Mouse (Mus musculus): ENCODE data around the gene Ube2q2.
"Not testable (repeated sequence)": the region's sequence is repeated elsewhere in the genome, so short reads cannot be mapped to it uniquely, and the experiment has no call there.

Gene Ube2q2

GRCm38 (mm10) chr9:55148854-55149498 lies at the start of gene Ube2q2:
TSS of gene Ube2q2 (plus strand) at chr9:55148854.
- DNase-seq (ENCODE audit: low read depth) = peak; percentile 83

GRCm38 (mm10) chr9:55101117-55101516 lies 47.5 kb upstream of the Ube2q2 start:
- no peak for DNase-seq (ENCODE audit: low read depth)

- DNase-seq (ENCODE audit: low read depth) = peak; percentile 60
These were observed 46.3 kb upstream of the Ube2q2 start for GRCm38 (mm10) chr9:55102186-55102835.

- no peak for DNase-seq (ENCODE audit: low read depth)
These were observed 45.6 kb upstream of the Ube2q2 start for GRCm38 (mm10) chr9:55102931-55103630.

GRCm38 (mm10) chr9:55110059-55110834 lies 38.4 kb upstream of the Ube2q2 start:
- peak; percentile 92 for DNase-seq (ENCODE audit: low read depth)

- DNase-seq (ENCODE audit: low read depth) = not testable (repeated sequence)
These were observed 37.8 kb upstream of the Ube2q2 start for GRCm38 (mm10) chr9:55110835-55111217.

- DNase-seq (ENCODE audit: low read depth) = no peak
These were observed 33.9 kb upstream of the Ube2q2 start for GRCm38 (mm10) chr9:55114752-55115151.

- no peak for DNase-seq (ENCODE audit: low read depth)
These were observed 31.2 kb upstream of the Ube2q2 start for GRCm38 (mm10) chr9:55117293-55118055.

GRCm38 (mm10) chr9:55122586-55122985 lies 26.1 kb upstream of the Ube2q2 start:
- no peak for DNase-seq (ENCODE audit: low read depth)

- DNase-seq (ENCODE audit: low read depth) = no peak
These were observed 22.9 kb upstream of the Ube2q2 start for GRCm38 (mm10) chr9:55125735-55126134.

GRCm38 (mm10) chr9:55126295-55126694 lies 22.4 kb upstream of the Ube2q2 start:
- peak; percentile 71 for DNase-seq (ENCODE audit: low read depth)

GRCm38 (mm10) chr9:55131851-55132250 lies 16.8 kb upstream of the Ube2q2 start:
- no peak for DNase-seq (ENCODE audit: low read depth)

- no peak for DNase-seq (ENCODE audit: low read depth)
These were observed 12.1 kb upstream of the Ube2q2 start for GRCm38 (mm10) chr9:55136576-55136975.

- DNase-seq (ENCODE audit: low read depth) = no peak
These were observed 11.5 kb upstream of the Ube2q2 start for GRCm38 (mm10) chr9:55137112-55137511.

GRCm38 (mm10) chr9:55139958-55140357 lies 8.7 kb upstream of the Ube2q2 start:
- no peak for DNase-seq (ENCODE audit: low read depth)

GRCm38 (mm10) chr9:55149499-55150278 lies 1.0 kb downstream of the Ube2q2 start:
- peak; percentile 63 for DNase-seq (ENCODE audit: low read depth)

GRCm38 (mm10) chr9:55150279-55150726 lies 1.6 kb downstream of the Ube2q2 start:
- DNase-seq (ENCODE audit: low read depth) = no peak

GRCm38 (mm10) chr9:55151096-55151495 lies 2.4 kb downstream of the Ube2q2 start:
- DNase-seq (ENCODE audit: low read depth) = no peak

GRCm38 (mm10) chr9:55152935-55153334 lies 4.3 kb downstream of the Ube2q2 start:
- DNase-seq (ENCODE audit: low read depth) = no peak

- no peak for DNase-seq (ENCODE audit: low read depth)
These were observed 22.2 kb downstream of the Ube2q2 start for GRCm38 (mm10) chr9:55170655-55171412.
